Mouse (Mus musculus): ENCODE results near the gene Tecr. TPM values are rescaled to one million over a fixed set of nuclear protein-coding genes. Genes with fewer than 3 reads are reported as not detected.

Gene Tecr
- polyA plus RNA-seq, 1 experiment from 2014 or later, result 809 TPM

- H3K4me3 ChIP-seq (replicated peaks; ENCODE audit: low read length), result no peak overlapping the region
- H3K27ac ChIP-seq (ENCODE audit: low read length), result no peak overlapping the region
- H3K36me3 ChIP-seq (ENCODE audit: control insufficient read depth, insufficient read depth), result no peaks in the 10 kb centered on the region
- H3K4me1 ChIP-seq (replicated peaks; ENCODE audit: control insufficient read depth, insufficient read depth, low read length), result peaks cover 25% of the 10 kb centered on the region
- no peaks in the 10 kb centered on the region for H3K9me3 ChIP-seq (ENCODE audit: control insufficient read depth, low read length)
- H3K9ac ChIP-seq (replicated peaks; ENCODE audit: low read depth, low read length), result no peak overlapping the region
- ATAC-seq, result no peak
- WGBS, result 75% methylated on average over 17 of the region's 17 CpGs
- H3K4me2 ChIP-seq (ENCODE audit: low read length), result no peak overlapping the region
- H3K27me3 ChIP-seq (replicated peaks; ENCODE audit: control insufficient read depth, insufficient read depth, low read length), result no peaks in the 10 kb centered on the region
Measured at GRCm38 (mm10) chr8:83578131-83579055, 29.4 kb downstream of the Tecr start.

GRCm38 (mm10) chr8:83577384-83577791 is 30.4 kb downstream of the Tecr start:
- Histone ChIP-seq H3K9ac (replicated peaks; ENCODE audit: low read depth, low read length) (0 out of 2 replicates have a peak overlapping the region, but pooled peaks have one; percentile 13), H3K4me1 (replicated peaks; ENCODE audit: control insufficient read depth, insufficient read depth, low read length) (peaks cover 25% of the 10 kb centered on the region), H3K4me3 (replicated peaks; ENCODE audit: low read length) (no peak overlapping the region), H3K27ac (ENCODE audit: low read length) (no peak overlapping the region), H3K9me3 (ENCODE audit: control insufficient read depth, low read length) (no peaks in the 10 kb centered on the region), H3K4me2 (ENCODE audit: low read length) (no peak overlapping the region), H3K27me3 (replicated peaks; ENCODE audit: control insufficient read depth, insufficient read depth, low read length) (no peaks in the 10 kb centered on the region), H3K36me3 (ENCODE audit: control insufficient read depth, insufficient read depth) (peaks cover 3% of the 10 kb centered on the region; the same call in 1 of the 2 replicates)
- WGBS, result 53% methylated on average over 9 of the region's 9 CpGs
- peak; percentile 22; the same call in 1 of the 2 replicates for ATAC-seq

GRCm38 (mm10) chr8:83576921-83577320 is 30.9 kb downstream of the Tecr start:
- no peak overlapping the region for H3K4me2 ChIP-seq (ENCODE audit: low read length)
- no peaks in the 10 kb centered on the region for H3K9me3 ChIP-seq (ENCODE audit: control insufficient read depth, low read length)
- WGBS, result 83% methylated on average over 4 of the region's 4 CpGs
- H3K4me3 ChIP-seq (replicated peaks; ENCODE audit: low read length), result no peak overlapping the region
- ATAC-seq, result no peak
- no peaks in the 10 kb centered on the region for H3K27me3 ChIP-seq (replicated peaks; ENCODE audit: control insufficient read depth, insufficient read depth, low read length)
- H3K4me1 ChIP-seq (replicated peaks; ENCODE audit: control insufficient read depth, insufficient read depth, low read length), result peaks cover 22% of the 10 kb centered on the region
- H3K9ac ChIP-seq (replicated peaks; ENCODE audit: low read depth, low read length), result no peak overlapping the region
- H3K27ac ChIP-seq (ENCODE audit: low read length), result no peak overlapping the region
- peaks cover 4% of the 10 kb centered on the region; the same call in 1 of the 2 replicates for H3K36me3 ChIP-seq (ENCODE audit: control insufficient read depth, insufficient read depth)

GRCm38 (mm10) chr8:83576516-83576895 is 31.3 kb downstream of the Tecr start:
- H3K4me3 ChIP-seq (replicated peaks; ENCODE audit: low read length), result no peak overlapping the region
- H3K36me3 ChIP-seq (ENCODE audit: control insufficient read depth, insufficient read depth), result peaks cover 6% of the 10 kb centered on the region
- no peak overlapping the region for H3K4me2 ChIP-seq (ENCODE audit: low read length)
- ATAC-seq, result no peak
- H3K4me1 ChIP-seq (replicated peaks; ENCODE audit: control insufficient read depth, insufficient read depth, low read length), result peaks cover 22% of the 10 kb centered on the region
- H3K9ac ChIP-seq (replicated peaks; ENCODE audit: low read depth, low read length), result no peak overlapping the region
- 62% methylated on average over 2 of the region's 4 CpGs for WGBS
- no peak overlapping the region for H3K27ac ChIP-seq (ENCODE audit: low read length)
- no peaks in the 10 kb centered on the region for H3K9me3 ChIP-seq (ENCODE audit: control insufficient read depth, low read length)
- H3K27me3 ChIP-seq (replicated peaks; ENCODE audit: control insufficient read depth, insufficient read depth, low read length), result no peaks in the 10 kb centered on the region

- peaks cover 7% of the 10 kb centered on the region for H3K36me3 ChIP-seq (ENCODE audit: control insufficient read depth, insufficient read depth)
- H3K4me2 ChIP-seq (ENCODE audit: low read length), result no peak overlapping the region
- ATAC-seq, result peak; percentile 26; the same call in 1 of the 2 replicates
- peaks cover 22% of the 10 kb centered on the region for H3K4me1 ChIP-seq (replicated peaks; ENCODE audit: control insufficient read depth, insufficient read depth, low read length)
- no peaks in the 10 kb centered on the region for H3K27me3 ChIP-seq (replicated peaks; ENCODE audit: control insufficient read depth, insufficient read depth, low read length)
- H3K4me3 ChIP-seq (replicated peaks; ENCODE audit: low read length), result no peak overlapping the region
- no peaks in the 10 kb centered on the region for H3K9me3 ChIP-seq (ENCODE audit: control insufficient read depth, low read length)
- no peak overlapping the region for H3K27ac ChIP-seq (ENCODE audit: low read length)
- no peak overlapping the region for H3K9ac ChIP-seq (replicated peaks; ENCODE audit: low read depth, low read length)
- WGBS, result 75% methylated on average over 17 of the region's 17 CpGs
Measured at GRCm38 (mm10) chr8:83575561-83576515, 31.9 kb downstream of the Tecr start.

GRCm38 (mm10) chr8:83574631-83575315 is 33.0 kb downstream of the Tecr start:
- no peak overlapping the region for H3K9ac ChIP-seq (replicated peaks; ENCODE audit: low read depth, low read length)
- H3K36me3 ChIP-seq (ENCODE audit: control insufficient read depth, insufficient read depth), result peaks cover 7% of the 10 kb centered on the region
- WGBS, result 85% methylated on average over 15 of the region's 15 CpGs
- H3K27me3 ChIP-seq (replicated peaks; ENCODE audit: control insufficient read depth, insufficient read depth, low read length), result no peaks in the 10 kb centered on the region
- no peak overlapping the region for H3K4me3 ChIP-seq (replicated peaks; ENCODE audit: low read length)
- no peak overlapping the region for H3K4me2 ChIP-seq (ENCODE audit: low read length)
- no peak overlapping the region for H3K27ac ChIP-seq (ENCODE audit: low read length)
- no peak for ATAC-seq
- peaks cover 20% of the 10 kb centered on the region for H3K4me1 ChIP-seq (replicated peaks; ENCODE audit: control insufficient read depth, insufficient read depth, low read length)
- H3K9me3 ChIP-seq (ENCODE audit: control insufficient read depth, low read length), result no peaks in the 10 kb centered on the region

GRCm38 (mm10) chr8:83573140-83573875 is 34.5 kb downstream of the Tecr start:
- Histone ChIP-seq H3K27ac (ENCODE audit: low read length) (no peak overlapping the region), H3K4me2 (ENCODE audit: low read length) (no peak overlapping the region), H3K27me3 (replicated peaks; ENCODE audit: control insufficient read depth, insufficient read depth, low read length) (no peaks in the 10 kb centered on the region), H3K9me3 (ENCODE audit: control insufficient read depth, low read length) (no peaks in the 10 kb centered on the region), H3K4me3 (replicated peaks; ENCODE audit: low read length) (no peak overlapping the region), H3K4me1 (replicated peaks; ENCODE audit: control insufficient read depth, insufficient read depth, low read length) (peaks cover 20% of the 10 kb centered on the region), H3K36me3 (ENCODE audit: control insufficient read depth, insufficient read depth) (peaks cover 7% of the 10 kb centered on the region), H3K9ac (replicated peaks; ENCODE audit: low read depth, low read length) (no peak overlapping the region)
- WGBS, result 85% methylated on average over 18 of the region's 18 CpGs
- no peak for ATAC-seq

GRCm38 (mm10) chr8:83572246-83572812 is 35.4 kb downstream of the Tecr start:
- no peak overlapping the region for H3K9ac ChIP-seq (replicated peaks; ENCODE audit: low read depth, low read length)
- 89% methylated on average over 5 of the region's 5 CpGs for WGBS
- no peak for ATAC-seq
- no peak overlapping the region for H3K4me2 ChIP-seq (ENCODE audit: low read length)
- H3K4me1 ChIP-seq (replicated peaks; ENCODE audit: control insufficient read depth, insufficient read depth, low read length), result peaks cover 26% of the 10 kb centered on the region
- no peaks in the 10 kb centered on the region for H3K9me3 ChIP-seq (ENCODE audit: control insufficient read depth, low read length)
- H3K36me3 ChIP-seq (ENCODE audit: control insufficient read depth, insufficient read depth), result peaks cover 7% of the 10 kb centered on the region
- H3K4me3 ChIP-seq (replicated peaks; ENCODE audit: low read length), result no peak overlapping the region
- H3K27ac ChIP-seq (ENCODE audit: low read length), result no peak overlapping the region
- no peaks in the 10 kb centered on the region for H3K27me3 ChIP-seq (replicated peaks; ENCODE audit: control insufficient read depth, insufficient read depth, low read length)

All from forebrain, embryonic 16.5 days (tissue).